Mouse (Mus musculus): ENCODE data around the gene D630023F18Rik. TPM values are rescaled to one million over a fixed set of nuclear protein-coding genes. Genes with fewer than 3 reads are reported as not detected.

The D630023F18Rik gene
- not detected for total RNA-seq (2021)
- long read RNA-seq, experiment 1: 0 reads
- long read RNA-seq, experiment 2: 0 reads

GRCm38 (mm10) chr1:65122574-65123372, at the start of gene D630023F18Rik:
TSS of gene D630023F18Rik (minus strand) at chr1:65123214.
- no peak for DNase-seq (ENCODE audit: low spot score)

- no peak for DNase-seq (ENCODE audit: low spot score)
Observed at GRCm38 (mm10) chr1:65171579-65171978, 48.6 kb upstream of the D630023F18Rik start.

DNA sequence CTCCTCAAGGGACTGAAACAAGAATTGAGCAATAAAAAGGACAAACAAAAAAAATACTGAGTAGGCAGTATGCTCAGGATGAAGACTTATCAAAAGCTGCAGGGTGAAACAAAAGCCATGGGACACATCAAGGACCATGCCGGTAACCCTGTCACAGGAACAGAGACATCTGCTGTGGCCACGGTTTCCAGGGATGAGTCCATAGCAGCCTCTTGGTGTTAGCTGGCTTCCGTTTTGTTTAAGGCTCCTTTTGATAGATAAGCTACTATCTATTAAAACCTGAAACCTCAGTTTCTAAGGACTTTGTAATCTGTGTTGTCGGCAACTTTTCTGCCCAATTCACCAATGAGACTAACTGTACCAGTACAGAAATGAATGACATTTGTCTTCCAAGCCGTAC, 46.9 kb upstream of the D630023F18Rik start:
- no peak for DNase-seq (ENCODE audit: low spot score)

DNA sequence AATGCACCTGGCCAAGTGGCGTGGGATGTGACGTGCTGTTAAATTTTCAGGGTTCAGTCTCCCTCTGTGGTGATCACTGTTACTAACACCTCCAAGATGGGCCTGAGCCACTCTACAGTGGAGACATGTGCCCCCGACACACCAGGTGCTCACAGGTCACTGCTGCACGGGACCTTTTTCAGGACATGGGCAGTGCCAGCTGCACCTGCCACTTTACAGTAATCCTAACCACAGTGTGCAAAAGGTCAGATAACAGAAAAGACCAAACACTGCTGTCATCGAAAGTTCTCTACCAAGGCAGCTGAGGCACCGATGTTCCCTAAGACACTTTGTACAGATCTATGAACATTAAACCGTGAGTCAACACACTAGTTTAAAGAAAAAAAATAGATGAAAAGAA, 46.5 kb upstream of the D630023F18Rik start:
- no peak for DNase-seq (ENCODE audit: low spot score)

DNA sequence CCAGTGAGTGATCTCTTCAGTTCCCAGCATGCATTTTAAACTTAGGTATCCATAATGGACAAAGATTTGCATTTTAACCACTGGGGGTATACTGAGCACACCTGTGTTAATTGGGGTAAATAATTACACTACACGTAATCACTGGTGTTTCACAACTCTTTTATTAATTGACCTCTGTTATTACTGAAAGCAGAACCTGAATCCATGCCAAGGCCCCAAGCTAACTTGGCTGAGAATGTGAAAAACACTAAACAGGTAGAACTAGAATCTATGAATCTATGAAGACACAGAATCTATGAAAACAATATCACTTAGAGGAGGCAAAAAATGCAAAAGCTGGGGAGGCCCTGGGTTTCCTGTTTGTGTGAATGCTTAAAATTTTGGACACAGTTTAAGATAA, 44.5 kb upstream of the D630023F18Rik start:
- no peak for DNase-seq (ENCODE audit: low spot score)

DNA sequence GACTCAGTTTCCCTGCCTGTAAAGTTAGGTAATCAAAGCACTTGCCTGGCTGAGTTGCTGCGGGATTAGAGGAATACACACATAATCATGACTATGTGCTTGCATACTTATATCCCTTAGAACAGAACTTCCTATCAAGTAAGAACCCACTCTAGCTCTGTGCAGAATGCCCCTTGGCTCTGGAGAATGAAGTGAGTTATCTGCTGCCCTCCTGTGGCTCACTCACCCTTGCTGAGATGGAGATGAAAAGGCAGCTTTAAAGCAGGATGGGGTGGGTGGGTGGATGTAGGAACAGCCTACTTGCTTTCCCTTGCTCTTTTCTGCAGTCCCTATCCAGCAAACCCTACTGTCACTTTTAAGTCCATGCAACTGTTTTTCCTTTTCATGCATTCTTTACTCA, 39.2 kb upstream of the D630023F18Rik start:
- no peak for DNase-seq (ENCODE audit: low spot score)

- no peak for DNase-seq (ENCODE audit: low spot score)
Observed at GRCm38 (mm10) chr1:65156111-65156510, 33.1 kb upstream of the D630023F18Rik start.

DNA sequence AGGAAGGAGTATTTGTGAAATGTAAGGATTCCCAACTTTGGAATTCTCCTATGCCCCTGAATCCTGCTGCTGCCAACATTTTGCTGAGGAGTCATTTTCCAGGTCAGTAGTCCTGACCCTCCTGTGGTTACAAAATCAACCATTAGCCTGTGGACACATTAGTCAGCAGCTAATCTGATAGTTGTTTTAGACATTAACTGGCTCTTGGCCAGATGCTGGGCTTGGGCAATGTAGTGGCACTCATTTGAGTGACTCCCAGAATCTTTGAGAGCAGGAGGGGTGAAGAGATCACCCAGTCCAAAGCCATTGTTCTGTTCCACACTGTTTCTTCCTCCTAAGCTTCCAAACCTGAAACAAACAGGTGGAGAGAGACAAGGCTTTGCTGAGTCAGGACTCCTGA, 31.8 kb upstream of the D630023F18Rik start:
- no peak for DNase-seq (ENCODE audit: low spot score)

GRCm38 (mm10) chr1:65147971-65148370, 25.0 kb upstream of the D630023F18Rik start:
- no peak for DNase-seq (ENCODE audit: low spot score)

DNA sequence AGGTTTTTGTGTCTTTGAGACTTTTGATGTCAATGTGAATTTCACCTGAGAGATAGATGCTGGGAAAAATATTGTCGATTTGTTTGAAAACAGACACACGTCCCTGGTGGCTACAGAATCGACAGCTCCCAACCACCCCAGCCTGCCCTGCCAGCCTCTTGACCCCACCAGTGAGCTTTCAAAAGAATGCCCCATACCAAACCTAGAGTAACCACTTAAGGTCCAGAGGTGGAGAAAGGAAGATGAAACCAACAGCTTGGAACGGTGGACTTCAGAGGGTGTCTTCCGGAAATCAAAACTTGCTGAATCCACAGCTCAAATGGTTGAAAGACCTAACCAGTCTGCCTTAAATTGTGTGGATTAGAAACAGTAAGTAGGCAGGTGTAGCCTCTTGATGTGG, 24.3 kb upstream of the D630023F18Rik start:
- no peak for DNase-seq (ENCODE audit: low spot score)

- DNase-seq (ENCODE audit: low spot score): no peak
Observed at GRCm38 (mm10) chr1:65146601-65147000, 23.6 kb upstream of the D630023F18Rik start.

- DNase-seq (ENCODE audit: low spot score): no peak
Observed at GRCm38 (mm10) chr1:65144783-65145182, 21.8 kb upstream of the D630023F18Rik start.

- no peak for DNase-seq (ENCODE audit: low spot score)
Observed at GRCm38 (mm10) chr1:65137560-65137959, 14.5 kb upstream of the D630023F18Rik start.

GRCm38 (mm10) chr1:65132833-65133232, 9.8 kb upstream of the D630023F18Rik start:
- no peak for DNase-seq (ENCODE audit: low spot score)

- no peak for DNase-seq (ENCODE audit: low spot score)
Observed at GRCm38 (mm10) chr1:65131671-65132070, 8.7 kb upstream of the D630023F18Rik start.

DNA sequence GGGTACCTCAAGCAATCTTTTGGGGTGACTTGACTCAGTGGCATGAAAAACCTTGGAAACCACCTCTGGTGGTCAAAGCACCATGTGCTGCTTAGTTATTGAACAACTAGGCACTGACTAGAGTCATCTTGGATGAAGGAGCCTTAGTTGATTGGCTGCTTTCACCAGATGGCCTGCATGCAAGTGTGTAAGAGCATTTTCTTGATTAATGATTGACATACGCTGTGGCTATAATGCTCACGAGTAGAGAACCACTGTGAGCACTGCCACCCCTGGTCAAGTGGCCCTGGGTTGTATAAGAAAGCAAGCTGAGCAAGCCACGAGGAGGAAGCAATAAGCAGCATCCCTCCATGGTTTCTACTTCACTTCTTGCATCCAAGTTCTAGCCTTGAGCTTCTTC, 7.2 kb upstream of the D630023F18Rik start:
- DNase-seq (ENCODE audit: low spot score): no peak

DNA sequence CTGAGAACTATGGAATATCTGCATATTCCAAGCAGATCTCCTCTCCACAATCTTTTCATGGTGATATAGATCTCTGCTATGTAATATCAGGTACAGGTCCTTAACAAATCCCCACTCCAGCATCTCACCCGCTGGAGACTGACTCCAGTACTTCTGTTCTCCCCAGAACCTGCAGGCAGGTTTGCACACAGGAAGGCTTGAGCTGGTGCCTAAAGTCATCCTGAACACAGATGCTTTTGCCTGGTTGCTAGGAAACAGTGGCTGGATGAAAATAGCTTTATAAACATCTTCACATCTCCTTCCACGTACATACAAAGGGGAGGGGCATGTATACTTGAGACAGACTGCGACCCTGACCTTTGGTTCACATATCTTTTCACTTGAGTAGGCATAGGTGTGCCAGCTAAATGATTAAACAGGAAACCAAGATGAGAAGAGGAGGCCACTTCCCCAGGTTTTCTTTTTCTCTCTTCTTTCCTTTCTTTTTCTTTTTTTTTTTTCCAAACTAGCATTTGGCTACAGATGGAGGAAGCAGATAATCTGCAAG, 6.7 kb upstream of the D630023F18Rik start:
- DNase-seq (ENCODE audit: low spot score): no peak

DNA sequence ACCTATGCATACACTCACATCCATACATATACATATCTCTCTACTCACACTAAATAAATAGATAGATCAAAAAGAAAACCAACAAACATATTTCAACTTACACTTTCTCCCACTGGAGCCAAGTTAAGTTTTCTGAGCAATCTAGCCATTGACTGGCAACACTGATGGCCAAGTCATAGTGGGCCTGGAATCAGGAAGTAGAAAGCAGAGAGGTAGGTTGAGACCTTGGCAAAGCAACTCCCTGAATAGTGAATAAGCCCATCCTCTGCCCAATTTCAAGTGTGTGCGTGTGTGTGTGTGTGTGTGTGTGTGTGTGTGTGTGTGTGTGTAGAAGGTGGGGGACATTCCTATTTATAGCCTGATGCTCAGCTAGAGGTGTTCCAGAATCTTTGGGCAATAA, 3.6 kb downstream of the D630023F18Rik start, which contains the start of gene Gm28845:
Gm28845 (minus strand) TSS at position 121 of the 400 bp plus-strand sequence.
- no peak for DNase-seq (ENCODE audit: low spot score)

DNA sequence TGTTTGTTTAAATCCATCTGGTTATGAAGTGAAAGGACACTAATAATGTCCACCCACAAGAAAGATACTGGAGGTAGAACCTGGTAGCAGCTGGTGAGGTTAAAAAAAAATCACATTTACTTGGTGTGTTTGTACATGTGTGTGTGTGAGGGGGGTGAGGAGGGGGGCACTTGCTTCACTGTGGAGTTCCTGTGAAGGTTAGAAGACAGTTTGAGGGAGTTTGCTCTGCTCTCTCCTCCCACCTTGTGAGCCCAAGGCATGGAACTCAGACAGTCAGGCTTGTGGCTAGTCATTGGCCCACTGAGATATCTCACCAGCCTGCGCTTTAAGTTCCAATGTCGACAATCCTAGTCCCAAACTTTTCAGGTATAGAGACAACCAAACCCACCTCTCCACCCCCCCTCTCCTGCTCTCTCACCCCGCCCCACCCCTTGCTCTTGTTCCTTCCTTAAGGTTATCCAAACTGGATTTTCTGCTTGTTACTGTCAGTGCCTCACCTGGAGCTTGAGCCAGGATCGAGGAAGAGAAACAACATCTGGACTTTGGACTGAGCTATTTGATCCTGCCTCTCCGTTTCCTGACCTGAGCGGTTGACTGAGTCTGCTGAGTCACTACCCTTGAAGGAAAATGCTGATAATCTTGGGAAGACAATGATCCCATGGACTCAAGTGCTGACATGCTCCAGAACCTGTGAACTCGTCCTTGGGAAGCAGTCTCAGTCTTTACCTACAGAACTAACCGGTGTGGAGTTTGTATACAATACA, 4.7 kb downstream of the D630023F18Rik start:
- no peak for DNase-seq (ENCODE audit: low spot score)

- DNase-seq (ENCODE audit: low spot score): no peak
Observed at GRCm38 (mm10) chr1:65113536-65114172, 9.4 kb downstream of the D630023F18Rik start.

DNA sequence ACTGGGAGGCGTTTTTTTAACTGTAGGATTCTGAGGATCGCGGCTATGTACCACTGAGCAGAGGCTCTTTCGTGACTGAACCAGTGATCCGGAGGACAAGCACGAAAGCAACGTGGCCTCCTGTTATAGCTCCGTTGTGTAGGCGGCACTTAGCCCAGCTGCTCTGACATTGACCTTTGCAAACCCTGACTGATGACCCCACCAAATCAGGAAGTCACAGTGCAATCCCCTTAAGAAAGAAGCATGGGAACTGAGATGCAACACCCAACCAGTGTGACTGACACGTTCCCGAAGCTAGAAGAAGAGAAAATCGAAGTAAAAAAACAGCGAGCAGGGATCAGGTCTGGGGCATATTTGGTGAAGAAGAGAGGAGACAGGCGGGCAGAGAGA, 10.2 kb downstream of the D630023F18Rik start:
- no peak for DNase-seq (ENCODE audit: low spot score)
